Mouse (Mus musculus) myocyte (in vitro differentiated cells): Measurements from ENCODE around the gene Tssc4. TPM values are rescaled to one million over a fixed set of nuclear protein-coding genes. Genes with fewer than 3 reads are reported as not detected.

ENCODE experiments used
- H3K27me3 ChIP-seq: one replicate; pipeline ENCODE4 v1.6.1; 2011; ENCODE audit not compliant: control insufficient read depth, insufficient read depth, insufficient read length
- H3K36me3 ChIP-seq: one replicate; pipeline ENCODE4 v1.6.1; 2011; ENCODE audit not compliant: control insufficient read depth, insufficient read depth
- H3K4me2 ChIP-seq: one replicate; pipeline ENCODE4 v1.6.1; 2011; ENCODE audit warnings: low read depth, control low read depth
- H3K4me3 ChIP-seq: one replicate; pipeline ENCODE4 v1.5.1; 2011; ENCODE audit warnings: mild to moderate bottlenecking, control low read depth, moderate library complexity
- H3K79me2 ChIP-seq: one replicate; pipeline ENCODE4 v1.6.1; 2011; ENCODE audit not compliant: control insufficient read depth, insufficient read depth
- H3ac ChIP-seq: one replicate; pipeline ENCODE4 v1.6.1; 2011; ENCODE audit not compliant: control insufficient read depth, insufficient read length
- CEBPB ChIP-seq: IDR thresholded peaks from 2 replicates; pipeline ENCODE4 v1.6.1; 2011; ENCODE audit warnings: mild to moderate bottlenecking, moderate library complexity; ENCODE audit not compliant: poor library complexity, insufficient read depth, severe bottlenecking
- E2F4 ChIP-seq: IDR thresholded peaks from one replicate; pipeline ENCODE4 v1.6.1; 2011; ENCODE audit warnings: mild to moderate bottlenecking, control low read depth, moderate library complexity; ENCODE audit not compliant: insufficient read depth
- MAX ChIP-seq: IDR thresholded peaks from one replicate; pipeline ENCODE4 v1.6.1; 2011; ENCODE audit warnings: low read depth, mild to moderate bottlenecking, control low read depth
- MYOD1 ChIP-seq, 3 experiments: IDR thresholded peaks; one replicate each; pipeline ENCODE4 v1.6.1; 2011; ENCODE audit warnings: control low read depth in 2 of 3, low read depth in 2 of 3, mild to moderate bottlenecking in 2 of 3, moderate library complexity in 1 of 3; ENCODE audit not compliant: insufficient read length in 2 of 3, control insufficient read depth in 1 of 3
- MYOG ChIP-seq, 3 experiments: IDR thresholded peaks; one replicate each; pipeline ENCODE4 v1.6.1; 2011; ENCODE audit warnings: control low read depth in 2 of 3, low read depth in 2 of 3, mild to moderate bottlenecking in 2 of 3; ENCODE audit not compliant: insufficient read length in 2 of 3, control insufficient read depth in 1 of 3, insufficient read depth in 1 of 3
- POLR2A ChIP-seq: IDR thresholded peaks from one replicate; pipeline ENCODE4 v1.6.1; 2011; ENCODE audit warnings: low read depth, mild to moderate bottlenecking, control low read depth, moderate library complexity; ENCODE audit not compliant: insufficient read length
- POLR2AphosphoS2 ChIP-seq: IDR thresholded peaks from one replicate; pipeline ENCODE4 v1.6.1; 2011; ENCODE audit warnings: low read depth, control low read depth; ENCODE audit not compliant: insufficient read length
- REST ChIP-seq: IDR thresholded peaks from one replicate; pipeline ENCODE4 v1.6.1; 2011; ENCODE audit warnings: mild to moderate bottlenecking, control low read depth, moderate library complexity; ENCODE audit not compliant: insufficient read depth, insufficient read length
- SRF ChIP-seq: IDR thresholded peaks from one replicate; pipeline ENCODE4 v1.6.1; 2011; ENCODE audit warnings: low read depth; ENCODE audit not compliant: control insufficient read depth, insufficient read length
- TCF12 ChIP-seq: IDR thresholded peaks from one replicate; pipeline ENCODE4 v1.6.1; 2011; ENCODE audit warnings: mild to moderate bottlenecking, control low read depth; ENCODE audit not compliant: poor library complexity, insufficient read depth, severe bottlenecking
- TCF3 ChIP-seq: IDR thresholded peaks from one replicate; pipeline ENCODE4 v1.6.1; 2011; ENCODE audit warnings: low read depth, control low read depth; ENCODE audit not compliant: insufficient read length
- USF1 ChIP-seq: IDR thresholded peaks from one replicate; pipeline ENCODE4 v1.6.1; 2011; ENCODE audit warnings: low read depth, mild to moderate bottlenecking, control low read depth, moderate library complexity
- polyA plus RNA-seq: library from polyadenylated mRNA; unstranded; fragments of >200 nt; fragmentation: generic; extraction: Trizol; gene quantifications from one replicate; pipeline ENCODE4 v1.2.1, GENCODE M21; 2012; ENCODE audit warnings: missing spikeins

The Tssc4 gene
- polyA plus RNA-seq, 1 experiment = 78.6 TPM

DNA sequence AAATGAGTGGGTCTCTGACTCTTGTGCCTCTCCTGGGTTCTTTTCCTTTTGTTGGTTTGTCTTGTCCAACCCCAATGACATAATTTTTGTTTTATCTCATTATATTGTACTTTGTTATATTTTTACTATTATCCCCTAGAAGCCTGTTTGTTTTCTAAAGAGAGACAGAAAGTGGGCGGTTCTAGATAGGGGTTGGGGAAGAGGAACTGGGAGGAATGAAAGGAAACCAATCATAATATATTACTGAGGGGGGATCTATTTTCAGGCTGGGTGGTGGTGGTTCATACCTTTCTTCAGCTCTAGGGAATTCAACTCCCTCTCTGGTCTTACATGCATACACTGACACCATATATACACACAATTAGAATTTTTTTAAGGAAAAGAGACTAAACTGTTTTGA lies 44.8 kb upstream of the Tssc4 start:
- H3K79me2 ChIP-seq = no peaks in the 10 kb centered on the region
- H3K4me2 ChIP-seq = no peak overlapping the region
- no peak overlapping the region for H3ac ChIP-seq
- TF ChIP-seq REST (no peak), MYOG (IDR thresholded peaks at IDR 0.05; ENCODE audit: control insufficient read depth in 1 of 3, insufficient read depth in 1 of 3, insufficient read length in 2 of 3, low read depth in 2 of 3) (no peak), TCF3 (no peak), POLR2AphosphoS2 (no peak), POLR2A (no peak), CEBPB (no peak), TCF12 (no peak), MAX (no peak), SRF (no peak), USF1 (no peak), MYOD1 (IDR thresholded peaks at IDR 0.05; ENCODE audit: control insufficient read depth in 1 of 3, insufficient read length in 2 of 3, low read depth in 2 of 3) (no peak), E2F4 (no peak)
- H3K36me3 ChIP-seq = no peaks in the 10 kb centered on the region
- no peak overlapping the region for H3K4me3 ChIP-seq
- no peaks in the 10 kb centered on the region for H3K27me3 ChIP-seq

DNA sequence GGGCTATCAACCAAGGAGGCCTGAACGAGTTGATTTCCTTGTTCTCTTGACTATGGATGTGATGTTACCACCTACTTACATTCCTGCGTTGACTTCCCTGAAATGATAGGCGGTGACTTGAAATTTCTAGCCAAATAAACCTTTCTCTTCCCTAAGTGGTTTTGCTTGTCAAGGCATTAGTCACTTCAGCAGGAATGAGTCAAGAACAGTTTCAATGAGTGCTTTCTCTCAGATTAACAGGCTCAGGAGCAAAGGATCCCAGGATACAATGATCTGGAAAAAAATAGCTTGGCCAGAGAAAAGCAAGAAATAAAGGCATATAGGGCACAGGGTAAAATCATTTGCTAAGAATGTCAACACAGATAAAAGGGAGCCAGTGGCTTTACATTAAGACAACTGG lies 43.6 kb upstream of the Tssc4 start:
- no peak overlapping the region for H3ac ChIP-seq
- no peak overlapping the region for H3K4me3 ChIP-seq
- TF ChIP-seq SRF = no peak
- TF ChIP-seq MYOD1 (IDR thresholded peaks at IDR 0.05; ENCODE audit: control insufficient read depth in 1 of 3, insufficient read length in 2 of 3, low read depth in 2 of 3) = no peak
- no peak for TF ChIP-seq REST
- no peak for TF ChIP-seq POLR2AphosphoS2
- TF ChIP-seq TCF12 = no peak
- no peak for TF ChIP-seq MYOG (IDR thresholded peaks at IDR 0.05; ENCODE audit: control insufficient read depth in 1 of 3, insufficient read depth in 1 of 3, insufficient read length in 2 of 3, low read depth in 2 of 3)
- no peak for TF ChIP-seq POLR2A
- TF ChIP-seq USF1 = no peak
- TF ChIP-seq E2F4 = no peak
- no peak for TF ChIP-seq CEBPB
- TF ChIP-seq TCF3 = no peak
- TF ChIP-seq MAX = no peak
- no peak overlapping the region for H3K4me2 ChIP-seq
- H3K27me3 ChIP-seq = no peaks in the 10 kb centered on the region
- H3K36me3 ChIP-seq = no peaks in the 10 kb centered on the region
- H3K79me2 ChIP-seq = no peaks in the 10 kb centered on the region

GRCm38 (mm10) chr7:143027196-143027595 lies 41.9 kb upstream of the Tssc4 start:
- no peaks in the 10 kb centered on the region for H3K36me3 ChIP-seq
- no peak overlapping the region for H3K4me3 ChIP-seq
- no peaks in the 10 kb centered on the region for H3K27me3 ChIP-seq
- no peaks in the 10 kb centered on the region for H3K79me2 ChIP-seq
- no peak overlapping the region for H3ac ChIP-seq
- no peak for TF ChIP-seq CEBPB
- no peak for TF ChIP-seq MYOD1 (IDR thresholded peaks at IDR 0.05; ENCODE audit: control insufficient read depth in 1 of 3, insufficient read length in 2 of 3, low read depth in 2 of 3)
- no peak for TF ChIP-seq POLR2AphosphoS2
- no peak for TF ChIP-seq REST
- TF ChIP-seq MYOG (IDR thresholded peaks at IDR 0.05; ENCODE audit: control insufficient read depth in 1 of 3, insufficient read depth in 1 of 3, insufficient read length in 2 of 3, low read depth in 2 of 3) = no peak
- TF ChIP-seq SRF = no peak
- no peak for TF ChIP-seq POLR2A
- no peak overlapping the region for H3K4me2 ChIP-seq

DNA sequence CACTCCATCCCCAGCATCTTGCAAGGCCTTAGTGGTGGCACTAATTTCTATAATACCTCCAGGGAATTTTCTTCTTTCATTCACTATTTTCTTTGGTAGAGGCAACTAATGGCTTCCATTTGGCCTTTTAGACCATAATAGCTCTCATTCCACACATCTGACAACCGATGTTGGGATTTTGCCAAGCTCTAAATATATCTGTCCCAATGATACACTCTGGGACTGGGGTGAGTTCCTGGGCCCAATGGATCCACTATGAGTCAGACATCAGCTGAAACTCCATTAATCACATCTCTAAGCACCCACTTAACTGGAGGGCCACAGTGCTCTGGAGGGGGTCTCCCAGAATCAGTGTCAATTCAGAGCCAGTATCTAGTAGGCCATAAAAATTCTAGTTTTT lies 37.2 kb upstream of the Tssc4 start:
- no peak for TF ChIP-seq E2F4
- TF ChIP-seq MYOG (IDR thresholded peaks at IDR 0.05; ENCODE audit: control insufficient read depth in 1 of 3, insufficient read depth in 1 of 3, insufficient read length in 2 of 3, low read depth in 2 of 3) = no peak
- TF ChIP-seq POLR2AphosphoS2 = no peak
- TF ChIP-seq TCF12 = no peak
- no peak for TF ChIP-seq SRF
- TF ChIP-seq POLR2A = no peak
- no peak for TF ChIP-seq USF1
- no peak for TF ChIP-seq REST
- TF ChIP-seq MYOD1 (IDR thresholded peaks at IDR 0.05; ENCODE audit: control insufficient read depth in 1 of 3, insufficient read length in 2 of 3, low read depth in 2 of 3) = no peak
- TF ChIP-seq MAX = no peak
- TF ChIP-seq TCF3 = no peak
- no peak for TF ChIP-seq CEBPB
- H3K4me3 ChIP-seq = no peak overlapping the region
- no peak overlapping the region for H3K4me2 ChIP-seq
- no peaks in the 10 kb centered on the region for H3K79me2 ChIP-seq
- H3K27me3 ChIP-seq = no peaks in the 10 kb centered on the region
- no peak overlapping the region for H3ac ChIP-seq
- H3K36me3 ChIP-seq = no peaks in the 10 kb centered on the region

GRCm38 (mm10) chr7:143033581-143033980 lies 35.5 kb upstream of the Tssc4 start:
- no peak overlapping the region for H3K4me3 ChIP-seq
- no peak overlapping the region for H3K4me2 ChIP-seq
- H3K27me3 ChIP-seq = no peaks in the 10 kb centered on the region
- no peaks in the 10 kb centered on the region for H3K36me3 ChIP-seq
- H3K79me2 ChIP-seq = no peaks in the 10 kb centered on the region
- no peak overlapping the region for H3ac ChIP-seq
- TF ChIP-seq POLR2A = no peak
